Mouse (Mus musculus) C2C12 (cell line): ENCODE results near the gene Tnks1bp1.

Experiments used
- CEBPB ChIP-seq: IDR thresholded peaks from one replicate; pipeline ENCODE4 v1.6.1; 2011; ENCODE audit warnings: low read depth, mild to moderate bottlenecking, control low read depth, moderate library complexity
- CTCF ChIP-seq: IDR thresholded peaks from one replicate; pipeline ENCODE4 v1.5.1; 2011; ENCODE audit not compliant: control insufficient read depth, insufficient read depth, insufficient read length
- FOSL1 ChIP-seq: IDR thresholded peaks from one replicate; pipeline ENCODE4 v1.8.0; 2011; ENCODE audit warnings: mild to moderate bottlenecking, low read length; ENCODE audit not compliant: poor library complexity, insufficient read depth, severe bottlenecking
- MAX ChIP-seq: IDR thresholded peaks from one replicate; pipeline ENCODE4 v1.6.1; 2011; ENCODE audit warnings: mild to moderate bottlenecking, control low read depth
- MYOD1 ChIP-seq: IDR thresholded peaks from one replicate; pipeline ENCODE4 v1.6.1; 2011; ENCODE audit warnings: low read depth; ENCODE audit not compliant: control insufficient read depth, insufficient read length
- MYOG ChIP-seq: IDR thresholded peaks from one replicate; pipeline ENCODE4 v1.6.1; 2011; ENCODE audit not compliant: control insufficient read depth, insufficient read length; ENCODE audit errors: extremely low read depth
- USF1 ChIP-seq: IDR thresholded peaks from one replicate; pipeline ENCODE4 v1.6.1; 2011; ENCODE audit warnings: low read depth, mild to moderate bottlenecking, control low read depth, moderate library complexity

- TF ChIP-seq CTCF, result no peak
- TF ChIP-seq CEBPB, result no peak
- no peak for TF ChIP-seq MAX
- no peak for TF ChIP-seq MYOG
- no peak for TF ChIP-seq FOSL1
- TF ChIP-seq USF1, result no peak
- TF ChIP-seq MYOD1, result peak; percentile 8
Observed at GRCm38 (mm10) chr2:85060591-85061060, 12.8 kb downstream of the Tnks1bp1 start.
